Mouse (Mus musculus): ENCODE measurements at regions not wholly inside any gene's neighbourhood (a gene's known extent, or its start where the extent isn't known, plus 50 kb on each side); places are given as distances from the start of the nearest gene placed in this dataset.

DNA sequence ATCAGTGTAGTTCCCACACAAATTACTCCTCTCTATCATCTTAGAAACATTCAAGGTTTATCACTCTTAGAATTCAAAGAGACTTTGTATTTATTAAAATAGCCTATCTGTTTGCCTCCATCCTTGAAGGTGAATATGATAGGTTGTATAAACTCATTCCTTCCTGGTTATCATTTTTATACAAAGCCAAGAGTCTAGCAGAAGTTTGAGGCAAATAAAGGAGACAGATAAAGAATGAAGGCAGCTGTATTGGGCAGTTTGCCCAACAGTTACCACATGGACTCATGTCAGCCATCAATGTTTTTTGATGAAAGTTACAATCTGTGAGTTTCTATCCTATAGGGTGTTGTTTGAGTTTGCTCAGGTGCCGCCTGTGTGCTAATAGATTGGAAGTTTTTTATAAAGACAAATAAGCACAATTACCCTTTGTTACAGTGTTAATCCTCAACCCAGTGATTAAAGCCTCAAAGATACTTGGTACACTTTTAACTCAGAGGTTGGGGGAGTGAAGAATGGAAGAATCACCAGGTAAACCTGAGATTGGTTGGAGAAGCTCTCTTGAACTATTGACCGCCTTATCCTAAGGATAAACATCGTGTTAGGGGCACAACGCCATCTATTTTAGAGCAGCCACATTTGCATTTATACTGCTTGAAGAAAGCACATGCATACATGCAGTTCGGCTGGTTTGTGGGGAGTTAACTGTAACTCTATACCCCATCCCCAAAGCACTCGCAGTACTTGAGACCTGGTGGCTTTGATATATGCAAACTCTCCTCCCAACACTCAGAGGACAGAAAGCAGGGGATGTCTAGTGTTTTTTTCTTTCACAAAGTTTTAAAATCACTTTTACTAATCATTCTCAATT, 175.6 kb upstream of the Gm11114 start:
- no peak for DNase-seq

DNA sequence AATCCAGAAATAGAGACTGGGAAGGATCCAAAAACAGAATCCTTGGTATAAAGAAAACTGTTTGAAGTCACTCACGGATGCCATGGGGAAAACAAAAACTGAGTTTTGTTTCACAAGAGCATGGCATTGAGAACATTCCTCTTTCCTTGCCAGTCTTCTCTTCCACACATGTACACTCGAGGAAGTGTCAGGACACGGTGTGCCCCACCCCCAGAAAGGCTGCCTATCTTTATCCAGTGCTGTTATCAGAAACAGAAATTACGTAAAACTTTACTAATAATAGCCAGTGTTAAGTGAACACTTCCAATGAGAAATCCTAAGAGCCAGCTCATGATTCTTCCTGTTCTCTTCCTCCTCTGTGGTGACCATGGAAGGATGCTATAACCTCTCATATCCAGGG, 172.7 kb upstream of the Gm11114 start:
- DNase-seq: no peak

DNA sequence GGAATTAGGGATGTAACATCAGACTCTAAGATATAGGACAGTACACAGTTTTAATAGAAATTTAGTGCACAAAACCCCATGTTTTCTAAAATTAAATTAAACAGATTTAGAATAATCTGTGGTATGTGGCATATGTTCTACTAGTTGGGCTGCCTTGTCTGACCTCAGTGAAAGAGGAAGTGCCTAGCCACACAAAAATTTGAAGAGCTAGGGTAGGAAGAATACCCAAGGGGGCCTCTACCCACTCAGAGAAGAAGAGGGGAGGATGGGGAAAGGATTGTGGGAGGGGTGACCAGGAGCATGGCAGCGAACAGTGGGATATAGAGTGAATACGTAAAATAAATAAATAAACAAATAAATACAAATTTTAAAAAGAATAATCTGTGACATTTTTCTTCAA, 168.2 kb upstream of the Gm11114 start:
- no peak for DNase-seq

DNA sequence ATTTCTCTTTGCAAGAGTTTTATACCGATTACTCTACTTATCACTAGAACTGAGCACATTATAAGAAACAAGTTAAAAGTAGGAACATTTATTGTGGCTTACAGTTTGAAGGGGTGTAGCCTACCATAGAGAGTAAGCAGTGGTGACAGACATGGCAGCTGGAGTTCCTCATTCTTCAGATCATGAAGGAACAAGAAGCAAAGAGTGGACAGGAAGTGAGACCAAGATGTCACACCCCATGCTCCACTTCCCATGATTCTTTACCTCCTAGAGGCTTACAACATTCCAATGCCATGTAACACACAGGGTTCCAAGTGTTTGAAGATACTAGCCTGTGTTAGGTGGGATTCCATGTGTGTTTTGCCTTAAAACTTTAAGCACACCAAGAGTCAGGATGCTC, 146.9 kb upstream of the Gm11114 start:
- DNase-seq: no peak

DNA sequence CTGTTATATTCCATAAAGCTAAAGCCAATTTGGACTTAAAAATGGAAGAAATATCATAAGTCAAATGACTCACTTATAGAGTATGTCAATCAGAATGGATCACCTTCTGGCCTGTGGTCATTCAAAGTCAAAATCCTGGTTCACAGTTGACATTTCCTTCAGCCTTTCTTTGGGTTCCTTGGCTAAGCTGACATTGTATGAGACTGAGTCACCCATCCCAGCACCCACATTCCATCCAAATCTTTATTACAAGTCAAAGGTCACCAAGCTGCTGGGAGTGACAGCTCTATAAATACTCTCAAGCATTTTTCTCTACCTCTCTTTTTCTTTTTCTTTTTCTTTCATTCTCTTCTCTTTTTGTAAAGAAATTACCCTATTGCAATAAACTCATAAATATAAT, 145.3 kb upstream of the Gm11114 start:
- DNase-seq: no peak

DNA sequence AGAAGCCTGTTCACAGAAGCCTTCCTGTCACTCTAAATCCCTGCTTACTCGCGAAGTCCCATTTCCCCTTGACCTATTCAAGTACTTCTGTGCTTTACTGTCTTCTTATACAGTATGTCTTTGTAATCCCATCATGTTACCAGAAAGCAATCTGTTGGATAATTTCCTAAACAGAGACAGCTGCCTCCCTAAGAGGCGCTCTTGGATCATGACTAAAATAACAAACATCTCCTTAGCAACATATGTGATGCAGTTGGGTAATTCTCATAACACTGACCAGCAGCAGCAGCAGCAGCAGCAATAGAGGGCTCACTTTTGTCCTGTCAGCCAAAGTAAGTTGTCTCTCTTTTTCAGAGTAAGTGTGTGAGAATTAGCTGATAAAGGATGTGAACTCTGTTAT, 138.1 kb upstream of the Gm11114 start:
- DNase-seq: no peak

DNA sequence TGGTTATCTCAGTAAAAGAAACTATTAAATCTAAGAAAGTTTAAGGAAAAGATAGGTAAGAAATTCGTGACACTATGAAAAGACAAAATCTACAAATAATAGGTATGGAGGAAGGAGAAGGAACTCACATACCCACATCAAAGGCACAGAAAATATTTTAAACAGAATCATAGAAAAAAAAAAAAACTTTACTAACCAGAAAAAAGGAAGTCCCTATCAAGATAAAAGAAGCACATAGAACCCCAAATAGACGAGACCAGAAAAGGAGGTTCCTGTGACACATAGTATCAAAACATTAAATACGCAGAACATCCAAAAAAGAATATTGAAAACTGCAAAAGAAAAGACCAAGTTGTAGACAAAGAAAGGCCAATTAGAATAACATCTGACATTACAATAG, 111.4 kb upstream of the Gm11114 start:
- DNase-seq: no peak

DNA sequence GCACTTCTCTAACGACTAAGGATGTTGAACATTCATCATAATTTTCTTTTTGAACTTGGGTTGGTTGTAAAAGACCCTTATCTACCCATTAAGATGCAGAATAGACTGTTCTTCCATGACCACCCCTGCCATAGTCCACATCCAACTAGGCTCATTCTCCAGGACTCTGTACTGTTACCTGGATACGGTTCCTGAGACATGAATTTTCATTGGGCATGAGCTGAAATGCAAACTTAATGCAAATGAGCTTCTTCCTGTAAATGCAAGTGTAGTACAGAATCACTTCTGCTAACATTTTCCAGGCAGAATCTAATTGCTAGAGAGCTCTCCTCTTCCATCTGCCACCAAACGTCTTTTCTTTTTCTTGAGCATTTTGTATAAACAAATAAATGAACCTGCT, 87.7 kb upstream of the Gm11114 start:
- no peak for DNase-seq

All from kidney, postnatal 10 days (tissue).